Mouse (Mus musculus) right cerebral cortex, adult 18-20 months (tissue): ENCODE data around the gene Rybp.
A peak's percentile ranks its signal among the peaks of the same experiment; 100 is the strongest.

Source experiments
- DNase-seq: peaks from one replicate; pipeline ENCODE4 v3.0.0; 2022; ENCODE audit warnings: mixed read lengths

Rybp gene

DNA sequence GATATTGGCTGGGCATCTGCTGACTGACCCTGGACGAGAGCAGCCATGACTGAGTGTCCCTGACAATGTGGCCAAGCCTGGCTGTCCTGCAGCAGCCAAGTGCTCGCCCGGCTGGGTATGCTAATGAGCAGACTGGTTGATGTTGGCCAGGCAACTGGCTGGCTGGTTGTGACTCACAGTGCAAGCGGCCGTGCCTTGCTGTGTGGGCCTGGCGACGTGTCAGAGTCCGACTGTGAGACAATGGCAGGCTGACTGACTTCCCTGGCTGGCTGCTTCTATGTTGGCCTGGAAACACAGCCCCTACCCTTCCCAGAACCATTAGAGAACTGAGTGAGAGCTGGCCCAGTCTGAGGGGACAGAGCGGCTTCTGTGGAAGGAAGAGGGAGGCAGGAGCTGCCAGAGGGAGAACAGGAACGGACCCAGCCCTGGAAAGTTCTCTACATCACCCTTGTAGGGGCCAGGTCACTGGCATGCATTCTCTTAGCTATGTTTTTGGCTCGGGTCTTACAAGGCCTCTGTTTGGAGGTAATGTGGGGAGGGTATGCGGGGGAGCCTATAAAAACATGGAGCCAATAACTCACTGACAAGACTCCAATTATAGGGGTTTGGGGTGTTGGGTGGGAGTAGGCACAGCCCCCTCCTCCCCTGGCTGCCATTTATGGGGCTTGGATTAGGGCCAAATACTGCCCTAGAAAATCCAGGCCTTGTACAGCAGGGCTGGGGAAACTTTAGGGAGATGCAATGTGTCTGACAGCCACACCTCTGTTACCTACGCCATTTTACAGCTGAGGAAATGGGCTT is 68.5 kb downstream of the Rybp start:
- DNase-seq, result peak; percentile 82

DNA sequence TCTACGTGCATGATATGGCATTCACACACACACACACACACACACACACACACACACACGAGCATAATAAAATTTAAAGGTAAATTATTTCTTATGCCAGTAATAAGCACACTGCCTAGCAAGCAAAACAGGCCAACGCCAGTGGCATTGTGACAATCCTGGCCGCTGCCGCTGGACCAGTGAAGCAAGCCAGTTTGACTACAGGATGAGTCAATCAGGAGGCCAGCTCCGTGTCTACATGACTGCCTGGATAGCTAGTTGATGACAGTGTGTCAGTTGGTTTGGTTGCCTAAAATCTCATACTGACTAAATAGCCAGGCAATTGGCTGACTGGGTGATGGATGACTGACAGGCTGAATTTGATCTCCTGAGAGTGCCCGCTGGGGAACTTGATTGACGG is 69.8 kb downstream of the Rybp start:
- no peak for DNase-seq

DNA sequence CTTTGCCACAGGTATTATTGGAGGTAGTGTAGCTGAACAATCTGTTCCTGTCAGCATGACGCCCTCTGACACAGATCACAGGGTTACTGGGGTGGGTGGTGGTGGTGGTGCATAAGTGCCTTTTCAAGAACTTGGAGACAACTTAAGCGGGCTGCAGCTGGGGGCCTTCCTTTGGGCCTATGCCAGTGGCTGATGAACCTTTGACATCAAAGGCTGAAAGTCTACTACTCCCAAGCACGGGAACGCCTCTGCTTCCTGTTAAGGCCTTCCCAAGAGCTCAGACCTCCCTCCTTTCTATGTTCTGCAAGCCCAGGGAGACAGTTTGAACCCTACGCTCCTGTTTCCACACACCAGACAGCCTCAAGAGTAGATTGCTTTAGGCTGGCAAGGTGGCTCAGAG is 70.3 kb downstream of the Rybp start:
- no peak for DNase-seq

DNA sequence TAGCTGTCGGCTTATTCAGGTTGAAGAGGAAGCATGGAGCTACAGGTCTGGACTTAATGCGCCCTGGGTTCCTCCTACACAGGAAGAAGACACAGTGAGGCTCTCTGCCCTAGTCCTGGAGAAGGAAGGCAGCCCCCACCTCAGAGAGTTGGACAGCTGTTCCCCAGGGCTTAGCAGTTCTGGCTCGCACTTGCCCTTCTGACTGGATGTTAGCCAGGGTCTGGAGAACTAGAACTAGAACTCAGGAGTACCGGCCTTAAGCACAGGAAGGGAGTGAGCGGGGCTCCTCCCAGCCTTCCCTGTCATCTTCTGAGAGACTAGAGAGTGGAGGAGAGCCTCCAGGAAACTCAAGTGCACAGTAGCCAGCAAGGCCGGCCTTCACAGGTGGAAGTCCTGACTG is 71.5 kb downstream of the Rybp start:
- DNase-seq, result no peak

DNA sequence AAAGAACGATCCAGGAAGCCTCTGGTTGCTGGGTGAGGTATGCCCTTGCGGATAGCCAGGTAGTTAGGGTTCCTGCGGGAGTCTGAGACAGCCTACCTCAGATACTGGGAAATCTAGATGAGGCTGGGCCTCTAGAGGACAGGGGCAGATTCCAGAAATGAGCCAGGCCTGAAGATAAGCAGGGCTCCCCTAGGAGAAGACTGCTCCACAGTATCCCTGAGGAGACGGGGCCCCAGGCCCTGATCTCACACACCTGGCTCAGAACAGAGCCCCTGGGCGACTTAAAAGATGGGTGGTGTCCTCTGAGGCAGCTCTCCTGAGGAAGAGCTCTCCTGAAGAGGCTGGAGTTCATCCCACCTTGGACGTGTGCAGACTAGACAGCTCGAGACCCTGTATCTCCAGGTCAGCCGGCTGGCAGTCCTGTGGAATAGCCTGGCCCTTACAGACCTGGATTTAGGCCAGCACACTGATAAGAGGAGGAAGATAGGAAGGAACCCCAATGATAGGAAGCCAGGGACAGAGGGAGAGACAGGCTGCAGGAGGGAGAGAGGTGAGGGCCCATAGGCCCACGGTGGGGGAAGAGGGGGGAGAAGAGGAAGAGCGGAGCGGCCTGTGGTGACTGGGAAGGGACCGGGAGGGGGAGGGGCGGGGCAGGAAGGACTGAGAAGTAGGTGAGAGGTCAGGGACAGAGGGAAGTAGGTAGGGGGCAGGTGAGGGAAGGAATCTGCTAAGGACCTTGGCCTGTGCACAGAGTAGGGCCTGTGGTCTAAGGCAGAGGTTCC is 73.0 kb downstream of the Rybp start:
- DNase-seq, result no peak

DNA sequence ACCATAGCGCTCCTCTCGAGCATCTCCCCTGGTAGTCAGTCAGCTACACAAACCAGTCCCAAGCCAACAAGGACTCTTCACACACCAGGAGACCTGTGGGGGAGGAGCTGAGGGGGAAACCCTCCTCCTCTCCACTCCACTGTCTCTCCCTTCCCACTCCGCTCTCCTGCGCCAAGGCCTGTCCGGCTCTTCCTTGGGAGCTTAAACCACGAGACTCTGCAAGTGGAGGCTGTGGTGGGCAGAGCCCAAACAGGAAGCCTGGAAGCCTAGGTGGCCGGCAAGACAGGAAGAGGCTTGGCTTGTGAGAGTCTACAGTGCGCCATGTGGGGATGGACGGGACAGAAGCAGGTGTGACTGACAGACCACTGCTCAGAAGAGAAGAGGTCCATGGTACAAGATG is 73.7 kb downstream of the Rybp start:
- DNase-seq, result no peak

DNA sequence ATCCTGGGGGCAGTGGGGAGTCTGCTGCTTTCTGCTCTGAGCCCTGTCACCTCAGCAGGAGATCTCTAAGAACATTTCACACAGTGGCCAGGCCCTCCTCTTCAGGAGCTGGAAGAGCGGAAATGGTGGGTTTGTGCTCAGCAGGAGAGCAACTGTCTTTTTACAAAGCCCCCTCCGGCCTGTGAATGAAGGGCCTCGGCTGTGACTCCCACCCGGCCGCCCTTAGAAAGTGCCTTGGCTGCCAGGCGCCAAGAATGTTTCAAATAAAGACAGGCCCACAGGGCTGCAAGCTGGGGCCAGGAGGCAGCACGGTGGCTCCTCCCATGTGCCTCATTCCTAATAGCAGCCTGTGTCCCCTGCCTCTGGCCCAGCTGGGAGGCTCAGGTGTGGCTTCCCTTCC is 74.5 kb downstream of the Rybp start:
- DNase-seq, result no peak

DNA sequence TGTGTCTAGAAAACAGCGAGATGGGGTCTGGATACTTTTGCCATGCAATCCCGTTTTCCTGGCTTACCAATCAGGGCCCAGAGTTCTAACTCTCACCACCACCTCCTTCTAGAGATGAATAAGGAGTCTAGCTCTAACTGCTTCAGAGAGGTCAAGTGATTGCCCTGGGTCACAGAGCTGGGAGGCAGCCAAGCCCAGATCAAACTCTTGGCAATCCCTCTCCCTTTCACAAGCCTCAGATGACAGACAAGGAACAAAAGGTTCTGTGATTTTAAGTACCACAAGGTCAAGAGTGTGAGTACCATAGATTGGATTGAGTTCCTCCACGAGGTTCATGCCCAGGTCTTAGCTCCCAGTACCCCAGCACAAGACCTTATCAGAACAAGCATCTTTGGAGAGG is 75.6 kb downstream of the Rybp start:
- no peak for DNase-seq

DNA sequence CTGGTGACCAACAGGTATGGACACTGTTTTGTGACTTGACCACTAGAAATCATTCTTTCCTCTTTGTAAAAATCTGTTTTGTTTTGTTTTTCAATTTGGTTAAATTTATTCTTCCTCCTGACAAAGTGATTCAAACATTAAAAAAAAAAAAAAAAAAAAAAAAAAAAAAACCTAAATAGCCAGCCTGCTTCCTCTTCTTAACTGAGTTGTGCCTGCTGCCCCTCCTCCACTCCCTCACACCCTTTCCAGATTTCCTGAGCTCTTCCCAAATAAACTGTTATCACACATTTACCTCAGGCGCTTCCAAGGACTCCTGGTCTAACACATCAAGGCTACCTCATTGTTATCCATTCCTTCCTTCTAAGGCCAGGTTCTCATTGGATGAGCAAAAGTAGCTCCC is 76.8 kb downstream of the Rybp start:
- DNase-seq, result no peak

DNA sequence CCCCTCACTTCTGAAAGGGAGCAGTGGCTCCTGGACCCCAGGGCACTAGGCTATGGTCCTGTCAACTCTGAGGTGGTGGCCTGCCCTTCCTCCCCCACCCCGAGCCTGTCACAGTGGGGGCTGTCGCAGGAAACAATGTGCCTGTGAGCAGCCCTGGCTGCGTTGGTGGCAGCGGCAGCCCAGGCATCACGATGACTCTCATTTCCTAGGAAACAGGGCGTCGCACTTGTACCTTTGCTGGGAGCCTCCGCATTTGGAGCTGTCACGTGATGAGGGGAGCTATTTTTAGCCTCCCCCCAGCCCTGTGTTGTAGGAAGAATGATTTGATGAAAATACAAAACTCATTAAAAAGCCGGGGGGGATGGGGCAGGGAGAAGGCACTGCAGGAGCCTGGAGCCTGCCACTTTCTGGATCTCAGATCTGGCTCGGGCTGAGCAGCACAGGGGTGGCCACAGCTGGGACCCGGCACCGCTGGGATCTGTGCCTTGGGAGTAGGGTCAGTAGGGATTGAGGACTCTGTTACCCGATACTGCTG is 80.5 kb downstream of the Rybp start:
- peak; percentile 93 for DNase-seq

DNA sequence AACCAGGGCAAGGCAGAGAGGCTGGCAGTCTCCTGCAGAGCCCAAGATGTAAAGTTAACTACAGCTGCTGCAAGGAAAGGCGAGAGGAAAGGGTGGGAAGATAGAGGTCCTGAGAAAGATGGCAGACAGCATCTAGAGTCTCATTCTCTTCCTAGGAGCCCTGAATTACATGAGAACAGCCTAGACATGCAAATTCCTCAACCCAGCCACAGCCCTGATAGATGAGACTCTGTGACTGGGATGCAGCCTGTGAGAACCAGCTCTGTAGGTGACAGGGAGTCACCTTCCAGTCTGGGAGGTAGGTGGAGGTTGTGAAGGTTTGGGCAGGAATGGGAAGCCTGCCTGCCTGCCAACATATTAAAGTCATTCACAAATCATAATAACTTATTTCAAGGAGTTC is 81.0 kb downstream of the Rybp start:
- DNase-seq, result no peak

DNA sequence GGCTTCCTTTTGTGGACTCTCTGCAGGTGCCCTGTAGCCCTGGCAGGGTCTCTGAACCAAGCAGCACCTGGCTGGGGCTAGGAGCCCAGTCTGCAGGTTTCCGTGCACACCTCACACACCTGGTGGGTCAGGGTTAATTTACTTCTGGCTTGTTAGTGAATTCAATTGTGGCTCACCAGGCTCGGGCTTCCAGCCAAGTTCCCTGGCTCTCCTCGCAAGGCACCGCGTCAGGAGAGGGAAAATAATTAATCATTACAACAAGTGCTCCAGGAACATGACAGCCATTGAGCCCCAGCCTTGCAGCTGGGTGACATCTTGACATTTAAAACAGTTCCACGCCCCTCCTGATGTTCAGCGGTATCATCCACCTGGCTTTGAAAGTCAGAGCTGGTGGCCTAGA is 82.8 kb downstream of the Rybp start:
- DNase-seq, result no peak

DNA sequence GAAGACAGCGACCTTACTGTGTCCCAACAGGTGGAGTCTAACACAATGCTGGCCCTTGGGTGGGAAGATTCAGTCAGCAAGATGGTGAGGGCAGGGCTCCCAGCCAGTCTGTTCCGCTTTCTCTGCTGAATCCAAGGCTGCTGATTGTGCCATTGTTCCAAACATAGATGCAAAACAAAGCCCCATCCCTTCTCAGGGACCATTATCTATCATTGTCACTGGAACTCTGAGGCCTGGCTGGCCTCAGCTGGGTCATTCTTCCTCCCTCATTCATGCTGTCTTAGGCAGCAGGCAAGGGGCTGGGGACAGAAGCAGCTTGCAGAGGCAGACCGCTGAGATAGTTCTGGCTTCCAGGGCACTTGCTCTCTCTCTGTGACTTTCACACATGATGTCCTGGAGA is 83.8 kb downstream of the Rybp start:
- DNase-seq, result no peak

DNA sequence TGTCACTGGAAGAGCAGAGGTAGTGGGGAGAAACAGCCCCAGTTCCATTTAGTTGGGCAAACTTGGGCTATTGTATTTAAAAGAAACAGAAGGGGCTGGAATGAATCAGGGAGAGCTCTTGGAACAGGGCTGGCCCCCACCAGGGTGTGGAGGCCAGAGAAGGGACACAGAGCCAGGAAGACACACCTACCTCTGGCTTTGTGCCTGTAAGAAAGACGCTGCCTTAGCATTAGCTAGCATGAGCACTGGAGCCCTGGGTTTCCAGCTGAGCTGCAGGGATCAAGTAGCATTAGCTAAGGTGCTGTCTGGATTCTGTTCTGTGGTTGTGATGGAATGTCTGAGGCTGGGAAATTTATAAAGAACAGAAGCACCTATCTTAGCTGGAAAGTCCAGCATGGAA is 85.2 kb downstream of the Rybp start:
- no peak for DNase-seq

DNA sequence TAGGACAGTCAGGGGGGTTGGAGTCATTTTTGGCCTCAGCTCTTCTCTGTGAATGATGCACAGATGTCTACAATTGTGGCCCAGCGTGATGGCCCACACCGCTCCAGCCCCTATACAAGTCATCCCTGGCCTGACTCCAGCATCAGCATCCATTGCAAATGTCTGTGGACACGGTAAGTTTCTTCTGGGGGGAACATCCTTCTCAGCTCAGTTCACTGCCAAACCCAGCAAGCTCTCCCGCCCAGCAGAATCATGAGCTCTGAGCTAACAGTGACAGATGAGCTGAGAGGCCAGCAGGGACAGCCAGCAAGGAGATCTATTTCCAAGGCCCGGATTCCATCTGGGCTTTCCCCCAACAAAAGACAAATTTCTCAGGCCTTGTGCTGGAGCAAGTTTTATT is 90.2 kb downstream of the Rybp start:
- DNase-seq, result no peak

DNA sequence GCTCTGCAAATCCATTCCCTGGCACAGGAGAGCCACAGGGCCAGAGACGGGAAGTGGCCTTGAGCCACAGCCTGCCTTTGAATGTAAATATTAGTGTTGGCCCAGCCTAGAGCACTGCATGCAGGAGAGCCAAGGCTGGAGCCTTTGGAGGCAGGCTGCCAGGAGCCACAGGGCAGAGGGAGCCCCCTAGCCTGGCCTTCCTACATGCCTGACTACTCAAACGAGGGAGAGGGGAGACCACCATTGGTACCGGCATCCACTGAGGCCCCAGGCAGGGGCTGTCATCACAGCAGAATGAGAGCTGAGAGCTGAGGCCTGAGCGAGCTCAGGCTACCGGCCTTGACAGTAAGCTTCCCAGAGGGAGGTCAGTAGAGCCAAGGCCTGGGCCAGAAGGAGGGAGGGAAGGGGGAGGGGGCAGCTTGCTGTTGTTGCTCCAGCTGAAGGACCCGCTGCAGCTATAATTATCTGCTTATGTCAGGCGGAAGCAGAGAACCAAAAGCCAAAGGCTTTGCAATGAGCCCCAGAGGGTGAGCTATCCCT is 91.3 kb downstream of the Rybp start:
- DNase-seq, result no peak

DNA sequence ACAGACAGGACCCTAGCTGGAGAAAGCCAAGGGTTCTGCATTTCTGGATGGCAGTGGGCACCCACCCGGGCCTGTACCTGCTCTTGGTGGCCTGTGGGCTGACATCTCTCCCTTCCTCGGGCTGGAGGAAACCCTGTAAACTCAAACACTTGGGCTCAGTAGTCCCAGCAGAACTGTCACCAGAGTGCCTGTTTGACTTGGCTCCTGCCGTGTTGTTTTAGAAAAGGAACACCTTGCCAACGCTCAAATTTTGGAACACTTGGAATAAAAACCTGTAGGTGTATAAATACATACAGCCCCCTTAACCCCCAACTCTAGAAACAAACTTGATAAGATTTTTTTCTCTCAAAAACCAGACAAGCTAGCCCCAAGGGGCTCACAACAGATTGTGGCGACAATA is 92.2 kb downstream of the Rybp start:
- no peak for DNase-seq

DNA sequence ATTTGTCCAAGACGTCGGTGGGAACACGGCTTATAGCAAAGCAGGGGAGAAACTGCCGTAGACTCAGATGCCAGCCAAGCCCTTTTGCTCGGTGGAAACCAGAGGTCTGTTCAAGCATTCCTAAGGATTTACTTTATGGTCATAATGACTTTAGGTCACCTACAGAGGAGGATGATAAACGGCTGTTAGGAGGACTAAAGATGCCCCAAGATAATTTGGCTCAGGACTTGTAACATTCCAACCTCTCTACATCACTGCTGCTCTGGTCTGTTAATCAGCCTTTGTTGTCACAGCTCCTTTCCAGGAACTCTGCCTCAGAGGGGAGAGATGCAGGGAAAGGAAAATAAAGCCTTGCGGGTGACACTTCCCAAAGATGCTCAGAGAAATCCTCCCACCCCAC is 93.5 kb downstream of the Rybp start:
- no peak for DNase-seq

DNA sequence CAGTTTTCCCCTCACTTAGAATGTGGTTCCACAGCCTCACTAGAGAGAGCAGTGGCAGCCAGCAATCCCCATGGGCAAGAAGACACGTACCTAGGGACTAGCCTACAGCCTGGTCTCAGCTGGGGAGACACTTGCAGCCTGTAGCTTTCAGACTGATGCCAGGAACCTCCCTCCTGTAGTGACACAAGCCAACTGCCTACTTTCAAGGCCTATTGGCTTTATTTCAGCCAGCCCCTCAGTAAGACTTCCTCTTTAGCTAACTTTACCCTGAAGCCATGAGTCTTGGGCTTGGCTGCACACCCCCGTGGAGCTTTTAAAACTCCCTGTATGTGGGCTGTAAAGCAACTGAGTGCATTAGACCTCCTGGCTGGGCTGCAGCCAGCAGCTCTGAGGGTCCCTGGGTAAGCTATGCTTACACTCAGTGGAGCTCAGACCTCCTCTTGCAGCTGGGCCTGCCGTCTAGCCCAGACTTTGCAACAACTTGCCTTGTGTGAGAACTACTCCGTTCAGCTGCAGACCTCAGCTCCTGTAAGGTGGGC is 94.5 kb downstream of the Rybp start:
- no peak for DNase-seq

DNA sequence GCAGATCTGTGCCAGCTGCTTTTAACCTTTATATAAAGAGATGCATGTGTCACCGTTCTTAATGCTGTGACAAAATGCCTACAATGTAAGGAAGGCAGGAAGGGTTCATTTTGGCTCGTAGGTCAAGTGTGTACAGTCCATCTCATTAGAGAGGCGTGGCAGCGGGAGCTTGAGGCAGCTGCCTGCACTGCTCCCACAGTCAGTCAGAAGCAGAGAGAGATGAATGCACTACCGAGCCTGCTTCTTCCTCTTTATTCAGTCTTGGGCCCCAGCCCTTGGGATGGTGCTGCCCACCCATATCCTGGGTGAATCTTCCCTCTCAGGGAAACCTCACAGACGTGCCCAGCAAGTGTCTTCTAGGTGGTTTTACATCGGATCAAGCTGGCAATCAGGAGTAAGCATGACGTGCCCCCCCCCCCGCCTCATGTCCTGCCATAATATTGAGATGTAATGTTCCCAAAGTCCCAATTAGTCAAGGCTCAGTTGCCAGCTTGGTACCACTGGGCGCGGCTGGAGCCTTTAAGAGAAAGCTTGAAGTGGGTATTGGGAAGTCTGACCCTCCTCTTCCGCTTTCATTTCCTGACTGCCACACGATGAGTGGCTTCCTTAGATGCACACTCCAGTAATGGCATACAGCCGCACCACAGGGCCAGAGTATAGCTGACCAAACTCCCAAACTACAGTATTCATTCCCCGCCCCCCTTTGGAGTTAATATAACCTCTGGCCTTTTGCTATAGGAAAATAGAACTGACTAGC is 96.3 kb downstream of the Rybp start:
- DNase-seq, result no peak

DNA sequence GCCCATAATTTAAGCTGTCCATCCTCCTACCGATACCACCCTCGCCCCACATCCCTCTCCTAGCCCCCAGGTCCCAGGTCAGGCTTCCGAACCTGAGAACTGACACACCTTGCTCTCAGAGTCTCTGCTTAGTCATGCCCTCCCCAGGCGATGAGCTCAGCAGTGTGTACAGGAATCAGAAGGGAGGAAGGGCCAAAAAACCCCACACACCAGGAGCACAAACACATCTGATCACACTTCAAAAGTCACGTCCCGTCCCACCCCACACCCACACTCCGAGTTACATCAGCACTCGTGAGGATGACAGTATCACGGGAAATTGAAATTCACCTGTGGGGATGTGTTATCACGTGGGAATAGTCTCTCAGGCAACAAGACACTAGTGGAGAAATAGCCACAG is 97.0 kb downstream of the Rybp start:
- no peak for DNase-seq

DNA sequence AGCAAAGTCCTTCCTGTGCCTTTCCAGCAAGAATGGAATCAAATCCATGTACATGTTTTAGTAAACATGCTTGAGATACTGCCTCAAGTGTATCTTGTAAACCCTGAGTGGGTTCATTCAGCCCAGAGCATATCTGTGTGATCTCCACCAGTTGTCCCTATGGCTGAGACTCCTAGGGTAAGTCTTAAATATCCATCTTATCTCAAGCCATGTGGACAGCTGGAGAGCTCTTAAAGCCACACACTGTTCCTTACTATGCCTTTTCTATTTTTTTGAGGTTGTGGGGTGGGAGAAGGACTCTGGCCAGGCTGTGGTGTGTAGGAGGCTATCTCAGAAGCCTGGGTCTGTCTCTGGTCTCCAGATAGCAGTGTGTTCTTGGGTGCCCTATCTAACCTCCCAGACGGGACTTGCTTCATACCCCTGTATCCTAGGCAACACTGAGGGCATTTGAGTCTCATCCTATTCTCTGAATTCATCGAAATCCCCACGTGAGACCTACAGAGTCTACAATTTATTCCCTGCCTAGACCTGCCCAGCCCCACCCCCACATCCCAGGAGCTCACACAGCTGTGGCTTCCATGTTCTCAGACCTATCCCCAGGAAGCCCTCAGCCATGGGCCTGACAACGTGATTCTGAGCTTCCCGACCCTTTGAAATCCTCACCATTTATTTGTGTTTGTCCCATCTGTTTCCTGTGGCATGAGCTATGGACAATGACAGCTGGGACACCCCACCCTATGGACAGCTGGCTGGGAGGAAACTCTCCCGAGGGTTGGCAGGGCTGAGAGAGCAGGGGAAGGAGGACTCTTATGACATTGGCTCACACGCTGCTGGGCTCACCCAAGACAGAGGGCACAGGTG is 98.2 kb downstream of the Rybp start:
- no peak for DNase-seq
